Mouse (Mus musculus): ENCODE results near the gene Lamtor2. TPM values are rescaled to one million over a fixed set of nuclear protein-coding genes. Genes with fewer than 3 reads are reported as not detected.

Lamtor2 gene
- polyA plus RNA-seq, 1 experiment from 2014 or later = 93.9 TPM

DNA sequence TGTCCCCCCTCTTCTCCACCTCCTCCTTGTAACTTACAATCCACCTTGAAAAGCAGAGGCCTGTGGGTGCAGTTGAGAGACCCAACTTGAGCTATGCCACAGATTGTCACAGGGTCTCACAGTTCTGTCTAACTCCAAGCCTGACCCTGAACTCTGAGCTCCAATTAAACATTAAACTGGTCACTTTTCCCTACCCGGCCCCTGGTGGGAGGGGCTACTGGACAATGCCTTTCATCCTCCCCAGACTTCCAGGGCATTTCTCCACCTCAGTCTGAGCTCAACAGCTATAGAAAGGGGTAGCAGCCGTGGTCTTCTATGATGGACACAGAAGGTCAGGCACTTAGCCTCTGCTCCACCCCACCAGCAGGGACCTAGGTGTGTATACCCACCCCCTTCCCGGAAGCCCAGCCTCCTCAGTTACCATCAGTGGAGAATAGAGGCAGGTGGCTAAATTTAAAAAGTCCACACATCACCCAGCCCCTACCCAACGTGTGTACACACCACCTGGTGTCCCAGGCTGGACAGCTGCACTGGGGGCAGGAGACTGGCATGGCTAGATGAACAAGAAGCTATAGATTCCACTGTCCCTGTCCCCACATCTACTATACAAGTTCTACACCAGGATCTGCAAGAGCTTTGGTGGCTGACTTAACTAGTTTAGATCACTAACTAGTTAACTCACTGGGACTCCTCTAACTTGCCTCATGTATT is 52.1 kb downstream of the Lamtor2 start:
- ATAC-seq (ENCODE audit: insufficient read depth) (no peak), DNase-seq (no peak)
- 45% methylated on average over 4 of the region's 4 CpGs for WGBS
- Histone ChIP-seq H3K27me3 (ENCODE audit: insufficient read depth, low read length) (no peaks in the 10 kb centered on the region), H3K9me3 (ENCODE audit: low read depth, low read length) (no peaks in the 10 kb centered on the region), H3K4me1 (ENCODE audit: insufficient read depth) (peaks cover 9% of the 10 kb centered on the region; the same call in 1 of the 2 replicates), H3K4me2 (peak overlapping the region; percentile 100), H3K27ac (ENCODE audit: low read depth) (no peak overlapping the region), H3K9ac (no peak overlapping the region), H3K36me3 (ENCODE audit: insufficient read depth) (0 out of 2 replicates have a peak, but pooled peaks cover 10% of the 10 kb centered on the region), H3K4me3 (ENCODE audit: low read depth, low read length) (peak overlapping the region; percentile 76)
- no peak for TF ChIP-seq CTCF (IDR thresholded peaks at IDR 0.05; ENCODE audit: low read depth)

DNA sequence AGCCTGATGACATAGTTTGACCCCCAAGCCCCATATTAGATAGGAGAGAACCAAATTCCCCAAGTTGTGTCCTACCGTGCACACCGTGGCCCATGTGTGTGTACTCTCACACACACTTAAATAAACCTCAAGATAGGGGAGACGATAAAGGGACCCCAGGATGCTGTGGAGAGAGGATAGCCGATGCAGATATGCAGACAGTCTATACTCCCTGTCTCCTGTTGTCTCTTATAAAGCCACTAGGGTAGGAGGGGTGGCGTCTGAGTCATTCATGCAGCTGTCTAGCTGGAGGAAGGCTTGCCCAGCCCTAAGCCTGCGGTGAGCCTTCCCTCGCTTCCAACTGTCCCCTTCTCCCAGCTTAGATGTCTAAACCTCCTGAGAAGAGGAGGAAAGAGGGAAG is 52.8 kb downstream of the Lamtor2 start:
- TF ChIP-seq CTCF (IDR thresholded peaks at IDR 0.05; ENCODE audit: low read depth) = no peak
- DNase-seq (no peak), ATAC-seq (ENCODE audit: insufficient read depth) (no peak)
- peaks cover 13% of the 10 kb centered on the region for H3K4me1 ChIP-seq (ENCODE audit: insufficient read depth)
- no peak overlapping the region for H3K27ac ChIP-seq (ENCODE audit: low read depth)
- no peak overlapping the region for H3K4me3 ChIP-seq (ENCODE audit: low read depth, low read length)
- no peak overlapping the region for H3K4me2 ChIP-seq
- no peaks in the 10 kb centered on the region for H3K9me3 ChIP-seq (ENCODE audit: low read depth, low read length)
- no peak overlapping the region for H3K9ac ChIP-seq
- no peaks in the 10 kb centered on the region for H3K27me3 ChIP-seq (ENCODE audit: insufficient read depth, low read length)
- H3K36me3 ChIP-seq (ENCODE audit: insufficient read depth) = 0 out of 2 replicates have a peak, but pooled peaks cover 10% of the 10 kb centered on the region
- WGBS = 80% methylated on average over 7 of the region's 7 CpGs

MicroRNAs encoded within 50 kb of the gene (microRNA counts, 519-probe panel; counts per million panel counts)
- 30.5 counts per million for microRNA mmu-miR-1905

Small RNA genes within 50 kb of the gene (microRNA-seq; reads per million reads assigned to microRNA genes)
- not detected for gene Mir1905 (ENCODE audit: borderline number of aligned reads)

Other genes with a start within 250 kb of the Lamtor2 start
- 124 and 129 TPM in 2 replicates for gene Glmp, start 228.1 kb downstream of the Lamtor2 start, polyA plus RNA-seq (2014; fragmentation: Nextera tagmentation; extraction: Ambion mirVana)
- gene Tmem79, start 216.9 kb downstream of the Lamtor2 start, polyA plus RNA-seq (2014; fragmentation: Nextera tagmentation; extraction: Ambion mirVana) = 5.0 and 5.9 TPM in 2 replicates
- 47.8 and 54.4 TPM in 2 replicates for gene Smg5, start 216.8 kb downstream of the Lamtor2 start, polyA plus RNA-seq (2014; fragmentation: Nextera tagmentation; extraction: Ambion mirVana)
- 4.5 and 4.9 TPM in 2 replicates for gene Paqr6, start 188.5 kb downstream of the Lamtor2 start, polyA plus RNA-seq (2014; fragmentation: Nextera tagmentation; extraction: Ambion mirVana)
- gene Bglap3, start 180.3 kb downstream of the Lamtor2 start, polyA plus RNA-seq (2014; fragmentation: Nextera tagmentation; extraction: Ambion mirVana) = 0.19 and 0.24 TPM in 2 replicates
- not detected in 2 replicates for gene Bglap2, start 174.4 kb downstream of the Lamtor2 start, polyA plus RNA-seq (2014; fragmentation: Nextera tagmentation; extraction: Ambion mirVana)
- gene Bglap, start 168.6 kb downstream of the Lamtor2 start, polyA plus RNA-seq (2014; fragmentation: Nextera tagmentation; extraction: Ambion mirVana) = not detected in 2 replicates
- gene Pmf1, start 142.7 kb downstream of the Lamtor2 start, polyA plus RNA-seq (2014; fragmentation: Nextera tagmentation; extraction: Ambion mirVana) = 162 and 173 TPM in 2 replicates
- gene Slc25a44, start 127.9 kb downstream of the Lamtor2 start, polyA plus RNA-seq (2014; fragmentation: Nextera tagmentation; extraction: Ambion mirVana) = 16.6 and 18.3 TPM in 2 replicates
- 2.8 TPM in 2 replicates for gene Sema4a, start 91.9 kb downstream of the Lamtor2 start, polyA plus RNA-seq (2014; fragmentation: Nextera tagmentation; extraction: Ambion mirVana)
- 70.0 TPM in 2 replicates for gene Lmna, start 43.1 kb downstream of the Lamtor2 start, polyA plus RNA-seq (2014; fragmentation: Nextera tagmentation; extraction: Ambion mirVana)
- gene Mex3a, start 20.7 kb downstream of the Lamtor2 start, polyA plus RNA-seq (2014; fragmentation: Nextera tagmentation; extraction: Ambion mirVana) = 25.0 and 25.4 TPM in 2 replicates
- 21.3 and 22.1 TPM in 2 replicates for gene Rab25, start 4.8 kb downstream of the Lamtor2 start, polyA plus RNA-seq (2014; fragmentation: Nextera tagmentation; extraction: Ambion mirVana)
- 64.9 and 68.5 TPM in 2 replicates for gene Ubqln4, start 684 bp upstream of the Lamtor2 start, polyA plus RNA-seq (2014; fragmentation: Nextera tagmentation; extraction: Ambion mirVana)
- gene Ssr2, start 22.8 kb upstream of the Lamtor2 start, polyA plus RNA-seq (2014; fragmentation: Nextera tagmentation; extraction: Ambion mirVana) = 278 and 285 TPM in 2 replicates
- gene Arhgef2, start 52.9 kb upstream of the Lamtor2 start, polyA plus RNA-seq (2014; fragmentation: Nextera tagmentation; extraction: Ambion mirVana) = 115 and 127 TPM in 2 replicates
- gene Rxfp4, start 100.1 kb upstream of the Lamtor2 start, polyA plus RNA-seq (2014; fragmentation: Nextera tagmentation; extraction: Ambion mirVana) = not detected in 2 replicates
- gene Khdc4, start 132.7 kb upstream of the Lamtor2 start, polyA plus RNA-seq (2014; fragmentation: Nextera tagmentation; extraction: Ambion mirVana) = 89.2 and 100 TPM in 2 replicates
- 56.9 and 58.4 TPM in 2 replicates for gene Rit1, start 163.8 kb upstream of the Lamtor2 start, polyA plus RNA-seq (2014; fragmentation: Nextera tagmentation; extraction: Ambion mirVana)
- gene Syt11, start 222.1 kb upstream of the Lamtor2 start, polyA plus RNA-seq (2014; fragmentation: Nextera tagmentation; extraction: Ambion mirVana) = 6.3 and 7.6 TPM in 2 replicates